Mouse (Mus musculus) heart, adult 8-10 months (tissue): ENCODE data around the gene Sipa1l1. TPM values are rescaled to one million over a fixed set of nuclear protein-coding genes. Genes with fewer than 3 reads are reported as not detected.
"Not testable (repeated sequence)": the region's sequence is repeated elsewhere in the genome, so short reads cannot be mapped to it uniquely, and the experiment has no call there.

Experiments
- DNase-seq: peaks from one replicate; pipeline ENCODE4 v3.0.0; 2022; ENCODE audit warnings: low spot score
- total RNA-seq, 4 experiments: library from RNA; stranded (reverse); gene quantifications; 2 replicates each; pipeline ENCODE4 v1.2.4; 2022

Sipa1l1 gene
- total RNA-seq, 4 experiments from 2014 or later: 8.3 to 11.1 (median 9.4) TPM

- no peak for DNase-seq
Observed at GRCm38 (mm10) chr12:82175709-82176108, 6.6 kb downstream of the Sipa1l1 start.

GRCm38 (mm10) chr12:82178636-82179035, 9.5 kb downstream of the Sipa1l1 start:
- DNase-seq: no peak

GRCm38 (mm10) chr12:82179626-82180025, 10.5 kb downstream of the Sipa1l1 start:
- DNase-seq: no peak

DNA sequence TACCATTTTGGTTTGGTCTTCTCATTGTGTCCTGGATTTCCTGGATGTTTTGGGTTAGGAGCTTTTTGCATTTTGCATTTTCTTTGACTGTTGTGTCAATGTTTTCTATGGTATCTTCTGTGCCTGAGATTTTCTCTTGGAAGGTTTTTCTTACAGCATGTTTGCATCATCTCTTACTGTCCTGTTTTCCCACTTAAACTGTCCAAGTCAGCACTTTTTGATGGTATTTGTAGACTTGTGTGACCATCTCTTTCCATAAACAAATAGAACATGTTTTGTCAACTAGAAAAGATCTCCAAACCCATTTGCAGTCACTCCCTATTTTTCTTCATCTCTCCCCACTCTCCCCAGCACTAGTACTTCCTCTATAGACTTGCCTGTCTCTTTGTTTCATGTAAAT, 17.0 kb downstream of the Sipa1l1 start:
- DNase-seq: not testable (repeated sequence)

GRCm38 (mm10) chr12:82186740-82187139, 17.6 kb downstream of the Sipa1l1 start:
- DNase-seq: no peak

DNA sequence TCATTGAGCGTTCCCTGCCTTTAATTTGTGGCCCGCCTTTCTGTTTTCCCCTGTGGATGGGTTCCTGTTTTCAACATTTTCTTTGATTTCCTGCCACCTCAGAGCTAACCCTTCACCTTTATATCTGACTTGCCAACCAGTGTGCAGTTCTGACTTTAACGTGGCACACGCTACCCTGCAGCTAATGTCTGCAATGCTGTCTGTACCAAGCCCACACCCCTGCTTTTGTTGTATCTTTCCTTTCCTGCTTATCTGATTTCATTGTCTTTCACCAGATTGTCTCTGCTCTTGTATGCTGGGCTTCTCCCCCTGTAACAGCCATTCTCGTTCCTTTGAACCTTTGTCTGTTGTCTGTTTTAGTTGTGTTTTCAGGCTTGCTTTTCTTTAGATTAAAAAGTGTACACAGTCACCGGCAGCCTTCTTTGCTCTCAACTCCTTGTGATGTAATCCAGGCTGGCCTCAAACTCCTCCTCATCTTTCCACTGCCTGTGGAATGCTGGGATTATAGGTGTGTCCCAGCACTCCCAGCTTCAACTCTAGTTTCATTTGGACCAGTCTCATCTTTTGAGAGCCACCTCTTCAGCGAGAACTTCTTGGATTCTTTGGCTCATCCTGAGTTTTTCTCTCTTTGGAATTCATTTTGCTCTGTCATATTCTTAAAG, 18.2 kb downstream of the Sipa1l1 start:
- DNase-seq: no peak

DNA sequence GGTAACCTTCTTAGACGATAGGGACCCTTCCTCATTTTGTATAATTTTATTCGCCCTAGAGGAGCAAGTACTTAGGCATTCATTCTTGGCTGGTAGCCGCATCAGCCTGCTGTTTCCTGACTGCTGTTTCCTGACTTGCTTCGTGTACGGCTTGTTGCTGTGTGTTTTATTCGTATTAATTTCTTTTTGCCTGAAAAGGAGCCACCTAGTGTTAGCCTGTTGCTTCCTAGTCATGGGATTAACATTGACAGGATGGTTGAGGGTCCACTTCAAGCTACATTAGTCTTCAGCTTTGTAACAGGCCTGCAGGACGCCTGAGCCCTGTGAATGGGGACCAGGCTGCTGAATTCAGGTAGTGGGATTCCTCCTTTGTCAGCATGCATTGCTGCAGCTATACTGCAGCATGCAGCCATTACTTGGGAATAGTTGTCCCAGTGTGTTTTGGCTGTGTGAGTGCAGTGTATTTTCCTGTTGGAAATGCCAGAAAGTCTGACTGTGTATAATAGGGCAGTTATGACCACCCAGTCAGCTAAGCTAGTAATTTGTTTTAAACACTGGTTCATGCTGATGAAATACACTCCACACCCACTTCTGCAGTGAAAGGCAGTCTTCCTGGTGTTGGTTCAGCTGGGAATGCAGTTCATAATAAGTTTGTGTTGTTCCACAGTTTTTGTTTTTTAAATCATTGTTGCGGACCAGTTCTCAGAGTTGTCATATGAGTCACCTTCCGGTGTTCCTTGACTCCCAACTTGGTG, 19.4 kb downstream of the Sipa1l1 start:
- DNase-seq: peak; percentile 19

- DNase-seq: no peak
Observed at GRCm38 (mm10) chr12:82189076-82189675, 20.1 kb downstream of the Sipa1l1 start.

DNA sequence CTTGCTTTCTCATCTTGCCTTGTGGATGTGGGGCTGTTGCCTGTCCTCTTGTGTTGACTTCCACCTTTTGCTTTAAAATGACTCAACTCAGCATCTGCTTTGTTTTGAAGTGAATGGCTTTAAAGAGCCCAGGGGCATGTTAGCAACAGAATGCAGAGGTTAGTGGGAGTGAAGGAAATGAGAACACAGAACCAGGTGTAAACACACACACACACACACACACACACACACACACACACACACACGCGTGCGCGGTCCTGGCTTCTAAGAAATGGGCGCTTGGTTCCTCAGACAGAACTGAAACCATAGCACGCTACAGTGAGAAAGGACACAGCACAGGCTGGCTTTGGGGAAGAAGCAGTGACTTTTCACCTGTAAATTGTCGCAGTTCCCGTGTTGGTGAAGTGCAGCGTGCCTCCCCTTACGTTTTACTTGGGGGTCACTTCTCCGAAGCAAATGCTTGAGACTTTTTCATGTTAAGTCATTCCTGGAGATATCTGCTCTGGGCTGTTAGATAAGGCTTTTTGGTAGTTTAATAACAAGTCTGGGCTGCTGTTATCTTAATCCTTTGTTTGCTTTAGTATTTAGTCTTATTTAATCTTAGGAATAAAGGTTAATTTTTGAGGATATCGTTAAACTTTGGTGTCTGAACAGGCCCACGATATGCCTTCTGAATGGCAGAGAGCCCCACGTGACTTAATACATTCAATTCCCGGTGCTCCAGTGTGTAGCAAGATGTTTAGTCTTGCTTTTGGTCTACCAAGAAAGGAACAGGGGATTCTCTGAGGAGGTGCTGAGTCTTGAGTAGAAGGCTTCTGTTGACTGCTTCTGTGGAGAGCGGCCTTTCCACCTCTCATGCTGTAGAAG, 20.8 kb downstream of the Sipa1l1 start:
- no peak for DNase-seq

GRCm38 (mm10) chr12:82190582-82190965, 21.5 kb downstream of the Sipa1l1 start:
- no peak for DNase-seq

- no peak for DNase-seq
Observed at GRCm38 (mm10) chr12:82191686-82192085, 22.6 kb downstream of the Sipa1l1 start.

DNA sequence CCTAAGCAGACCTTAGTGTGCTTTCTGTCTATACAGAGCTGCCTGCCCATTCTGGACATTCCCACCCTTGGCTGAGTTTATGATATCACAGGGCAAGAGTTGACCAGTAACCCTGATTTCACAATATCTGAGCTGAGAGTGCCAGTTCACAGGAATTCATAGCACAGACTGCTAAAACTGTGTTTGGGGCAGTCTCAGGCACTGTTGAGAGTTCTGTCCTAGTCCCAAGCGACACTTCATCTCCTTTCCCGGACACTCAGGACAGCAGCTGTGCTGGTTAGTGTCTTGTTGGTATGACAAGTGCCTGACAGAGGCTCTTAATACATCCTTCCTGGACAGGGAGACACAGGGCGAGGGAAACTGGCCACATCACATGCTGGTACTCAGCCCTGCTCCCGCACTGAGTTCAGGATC, 23.5 kb downstream of the Sipa1l1 start:
- no peak for DNase-seq

- no peak for DNase-seq
Observed at GRCm38 (mm10) chr12:82193476-82193875, 24.4 kb downstream of the Sipa1l1 start.

- DNase-seq: no peak
Observed at GRCm38 (mm10) chr12:82194919-82195318, 25.8 kb downstream of the Sipa1l1 start.

DNA sequence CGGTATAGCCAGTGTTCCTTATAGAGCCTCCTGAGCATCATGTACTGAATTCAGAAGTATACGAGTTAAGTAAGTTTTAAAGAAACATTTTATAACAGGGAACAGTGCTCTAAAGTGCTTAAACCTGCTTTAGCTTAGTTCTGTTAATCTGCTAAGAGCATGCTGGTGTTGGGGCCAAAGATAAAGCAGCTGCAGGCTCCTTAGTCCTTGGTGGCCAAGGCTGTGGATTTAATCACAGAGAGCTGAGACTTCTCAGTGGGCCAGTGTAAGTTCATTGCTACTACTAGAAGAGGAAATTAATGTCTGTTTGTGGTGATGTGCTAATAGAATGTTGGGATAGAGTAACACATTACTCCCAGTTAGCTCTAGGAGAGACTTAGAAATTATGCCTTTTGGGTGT, 27.1 kb downstream of the Sipa1l1 start:
- no peak for DNase-seq

- no peak for DNase-seq
Observed at GRCm38 (mm10) chr12:82196615-82197146, 27.6 kb downstream of the Sipa1l1 start.

- no peak for DNase-seq
Observed at GRCm38 (mm10) chr12:82197207-82197606, 28.1 kb downstream of the Sipa1l1 start.

GRCm38 (mm10) chr12:82199286-82199685, 30.2 kb downstream of the Sipa1l1 start:
- DNase-seq: no peak

GRCm38 (mm10) chr12:82204106-82204505, 35.0 kb downstream of the Sipa1l1 start:
- no peak for DNase-seq

GRCm38 (mm10) chr12:82206857-82207647, 37.9 kb downstream of the Sipa1l1 start:
- no peak for DNase-seq

DNA sequence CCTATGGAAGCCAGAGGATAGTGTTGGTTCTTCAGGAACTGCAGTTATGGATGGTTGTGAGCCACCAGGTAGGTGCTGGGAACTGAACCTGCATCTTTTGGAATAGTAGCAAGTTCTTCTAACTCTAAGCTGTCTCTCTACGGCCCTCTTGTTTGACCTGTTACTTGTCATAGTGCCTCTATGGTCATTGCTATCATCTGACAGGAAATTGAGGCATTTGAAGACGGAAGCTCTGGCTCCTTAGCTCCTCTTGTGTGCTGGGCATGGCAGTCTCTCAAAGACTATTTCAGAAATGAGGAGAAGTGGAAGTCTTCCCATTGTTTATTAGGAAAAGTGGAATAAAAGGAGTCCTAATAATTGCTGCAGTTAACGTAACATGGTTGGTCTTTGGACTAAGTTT, 38.9 kb downstream of the Sipa1l1 start:
- DNase-seq: no peak
